In genomic region chr8:44998681-44999277, GRCm38 (mm10) we compare ENCODE assay signal across 8 mouse cellular contexts.
DNase-seq lines count a peak whose midpoint lies in the region; ATAC-seq and TF ChIP-seq lines count a peak whose summit lies in the region.

No protein-coding gene starts in this region.

- H3K36me3 ChIP-seq in ES-Bruce4 (ENCODE audit: control insufficient read depth, insufficient read depth, low read length, poor library complexity, severe bottlenecking) = peaks cover 6% of the 10 kb centered on the region; the same call in 1 of the 2 replicates
- H3K36me3 ChIP-seq in hindbrain, embryonic 10.5 days = no peaks in the 10 kb centered on the region
- no peaks in the 10 kb centered on the region for H3K36me3 ChIP-seq in lung, postnatal 0 days (ENCODE audit: insufficient read depth, low read length)

- no peaks in the 10 kb centered on the region for H3K27me3 ChIP-seq in ES-Bruce4 (ENCODE audit: control insufficient read depth, insufficient read depth, low read length, poor library complexity, severe bottlenecking)
- no peaks in the 10 kb centered on the region for H3K27me3 ChIP-seq in hindbrain, embryonic 10.5 days (ENCODE audit: insufficient read depth, poor library complexity, severe bottlenecking)
- H3K27me3 ChIP-seq in lung, postnatal 0 days (replicated peaks; ENCODE audit: insufficient read depth, low read length) = no peaks in the 10 kb centered on the region

- peak; percentile 73 to 77 for DNase-seq in cerebellum, adult 18-20 months
- peak; percentile 28 to 64 for DNase-seq in frontal cortex, adult 2 months (ENCODE audit: extremely low spot score in 1 of 2, low spot score in 1 of 2)
- DNase-seq in hindbrain, embryonic 10.5 days (ENCODE audit: low spot score) = peak; percentile 66
- peak; percentile 51 to 56 for DNase-seq in layer of hippocampus, adult 2 months (ENCODE audit: low spot score in 2 of 2)
- DNase-seq in lung, postnatal 0 days (ENCODE audit: low spot score) = peak; percentile 83
- DNase-seq in right cerebral cortex, adult 2 months (ENCODE audit: low spot score in 2 of 2) = peak; percentile 47 to 67

- 21% methylated on average over 11 of the region's 11 CpGs for WGBS in hindbrain, embryonic 10.5 days
- 17% methylated on average over 11 of the region's 11 CpGs for WGBS in lung, postnatal 0 days

- TF ChIP-seq POLR2A in ES-Bruce4 (IDR thresholded peaks at IDR 0.05; ENCODE audit: insufficient read depth, low read length) = no peak

- peak; percentile 82 for ATAC-seq in lung, postnatal 0 days
- no peak for ATAC-seq in activated CD4-positive, CD25-positive, alpha-beta regulatory T cell, adult 4 months

- H3K4me1 ChIP-seq in ES-Bruce4 (ENCODE audit: control insufficient read depth, insufficient read depth, low read length) = peaks cover 15% of the 10 kb centered on the region
- peaks cover 85% of the 10 kb centered on the region for H3K4me1 ChIP-seq in hindbrain, embryonic 10.5 days (replicated peaks)
- peaks cover 20% of the 10 kb centered on the region; the same call in 1 of the 2 replicates for H3K4me1 ChIP-seq in lung, postnatal 0 days (ENCODE audit: insufficient read depth, low read depth, low read length)

- H3K9ac ChIP-seq in ES-Bruce4 (ENCODE audit: low read depth, poor library complexity, severe bottlenecking) = no peak overlapping the region
- no peak overlapping the region for H3K9ac ChIP-seq in lung, postnatal 0 days (replicated peaks; ENCODE audit: low read depth)

- peak; percentile 71 for TF ChIP-seq EP300 in ES-Bruce4 (IDR thresholded peaks at IDR 0.05; ENCODE audit: insufficient read depth, low read depth, low read length)
- no peak for TF ChIP-seq EP300 in lung, postnatal 0 days (IDR thresholded peaks at IDR 0.05)

- H3K27ac ChIP-seq in ES-Bruce4 (ENCODE audit: insufficient read depth, low read length) = no peak overlapping the region
- peak overlapping the region; percentile 83 for H3K27ac ChIP-seq in hindbrain, embryonic 10.5 days
- H3K27ac ChIP-seq in layer of hippocampus, adult 2 months = peak overlapping the region; percentile 70
- peak overlapping the region; percentile 38; the same call in 1 of the 2 replicates for H3K27ac ChIP-seq in lung, postnatal 0 days (ENCODE audit: low read length)

- peak; percentile 21 for TF ChIP-seq CTCF in ES-Bruce4 (IDR thresholded peaks at IDR 0.05; ENCODE audit: low read depth, low read length)
- TF ChIP-seq CTCF in layer of hippocampus, adult 2 months (conservative IDR thresholded peaks at IDR 0.05) = peak; percentile 57
- peak; percentile 64 for TF ChIP-seq CTCF in lung, postnatal 0 days (IDR thresholded peaks at IDR 0.05)

- H3K4me3 ChIP-seq in ES-Bruce4 (ENCODE audit: low read depth, low read length) = no peak overlapping the region
- peak overlapping the region; percentile 33; the same call in 1 of the 2 replicates for H3K4me3 ChIP-seq in hindbrain, embryonic 10.5 days
- peak overlapping the region; percentile 40 for H3K4me3 ChIP-seq in layer of hippocampus, adult 2 months
- peak overlapping the region; percentile 16; the same call in 1 of the 2 replicates for H3K4me3 ChIP-seq in lung, postnatal 0 days (ENCODE audit: low read depth, low read length)

- peak overlapping the region; percentile 46 for H3K4me2 ChIP-seq in lung, postnatal 0 days (replicated peaks; ENCODE audit: low read depth, low read length)

- no peaks in the 10 kb centered on the region for H3K9me3 ChIP-seq in ES-Bruce4 (replicated peaks; ENCODE audit: control insufficient read depth, insufficient read depth, low read length, poor library complexity, severe bottlenecking)
- no peaks in the 10 kb centered on the region for H3K9me3 ChIP-seq in hindbrain, embryonic 10.5 days
- no peaks in the 10 kb centered on the region for H3K9me3 ChIP-seq in lung, postnatal 0 days (ENCODE audit: low read length)
